Mouse (Mus musculus): ENCODE results near the gene Memo1. TPM values are rescaled to one million over a fixed set of nuclear protein-coding genes. Genes with fewer than 3 reads are reported as not detected.
"Not testable (repeated sequence)": the region's sequence is repeated elsewhere in the genome, so short reads cannot be mapped to it uniquely, and the experiment has no call there.

Gene Memo1
- polyA plus RNA-seq, 1 experiment from 2014 or later, result 108 TPM

GRCm38 (mm10) chr17:74240322-74240721 is 55.0 kb downstream of the Memo1 start:
- no peak overlapping the region for H3K4me3 ChIP-seq (replicated peaks)
- ATAC-seq (ENCODE audit: low read depth) (peak; percentile 78), DNase-seq (no peak)
- H3K36me3 ChIP-seq, result peaks cover 43% of the 10 kb centered on the region
- H3K4me1 ChIP-seq (replicated peaks), result peaks cover 13% of the 10 kb centered on the region
- H3K27me3 ChIP-seq, result no peaks in the 10 kb centered on the region
- no peak overlapping the region for H3K9ac ChIP-seq
- H3K27ac ChIP-seq, result no peak overlapping the region; the same call in 1 of the 2 replicates
- H3K4me2 ChIP-seq, result no peak overlapping the region
- 77% methylated on average over 1 of the region's 1 CpGs for WGBS (ENCODE audit: insufficient replicate concordance)
- no peaks in the 10 kb centered on the region for H3K9me3 ChIP-seq (replicated peaks)

- Histone ChIP-seq H3K4me1 (replicated peaks) (no peaks in the 10 kb centered on the region), H3K27me3 (no peaks in the 10 kb centered on the region), H3K9me3 (replicated peaks) (no peaks in the 10 kb centered on the region), H3K9ac (no peak overlapping the region), H3K27ac (no peak overlapping the region), H3K4me3 (replicated peaks) (no peak overlapping the region), H3K4me2 (no peak overlapping the region), H3K36me3 (peaks cover 39% of the 10 kb centered on the region)
- WGBS (ENCODE audit: insufficient replicate concordance), result 81% methylated on average over 3 of the region's 3 CpGs
- no peak for DNase-seq
- no peak for ATAC-seq (ENCODE audit: low read depth)
These were observed 67.1 kb downstream of the Memo1 start for GRCm38 (mm10) chr17:74228131-74228759.

GRCm38 (mm10) chr17:74217304-74217703 is 78.0 kb downstream of the Memo1 start:
- Histone ChIP-seq H3K9me3 (replicated peaks) (no peaks in the 10 kb centered on the region), H3K4me3 (replicated peaks) (no peak overlapping the region), H3K9ac (no peak overlapping the region), H3K36me3 (peaks cover 30% of the 10 kb centered on the region), H3K27me3 (no peaks in the 10 kb centered on the region), H3K27ac (no peak overlapping the region), H3K4me2 (no peak overlapping the region), H3K4me1 (replicated peaks) (0 out of 2 replicates have a peak, but pooled peaks cover 3% of the 10 kb centered on the region)
- WGBS (ENCODE audit: insufficient replicate concordance), result 71% methylated on average over 2 of the region's 2 CpGs
- no peak for DNase-seq
- no peak for ATAC-seq (ENCODE audit: low read depth)

GRCm38 (mm10) chr17:74212831-74213524 is 82.3 kb downstream of the Memo1 start:
- whole genome bisulfite sequencing (ENCODE audit: insufficient replicate concordance), result 88% methylated on average over 16 of the region's 16 CpGs
- H3K4me2 ChIP-seq; H3K27me3 ChIP-seq; DNase-seq; H3K4me1 ChIP-seq (replicated peaks); ATAC-seq (ENCODE audit: low read depth); H3K9me3 ChIP-seq (replicated peaks); H3K27ac ChIP-seq; H3K4me3 ChIP-seq (replicated peaks); H3K9ac ChIP-seq: not testable (repeated sequence)
- H3K36me3 ChIP-seq, result peaks cover 40% of the 10 kb centered on the region

GRCm38 (mm10) chr17:74209143-74209908 is 86.0 kb downstream of the Memo1 start:
- no peak overlapping the region for H3K27ac ChIP-seq
- no peak overlapping the region for H3K4me3 ChIP-seq (replicated peaks)
- 72% methylated on average over 5 of the region's 5 CpGs for WGBS (ENCODE audit: insufficient replicate concordance)
- DNase-seq (no peak), ATAC-seq (ENCODE audit: low read depth) (no peak)
- H3K9me3 ChIP-seq (replicated peaks), result no peaks in the 10 kb centered on the region
- no peaks in the 10 kb centered on the region for H3K4me1 ChIP-seq (replicated peaks)
- no peaks in the 10 kb centered on the region for H3K27me3 ChIP-seq
- no peak overlapping the region for H3K4me2 ChIP-seq
- no peak overlapping the region for H3K9ac ChIP-seq
- H3K36me3 ChIP-seq, result peaks cover 42% of the 10 kb centered on the region

GRCm38 (mm10) chr17:74195943-74196342 is 99.4 kb downstream of the Memo1 start:
- no peak overlapping the region for H3K4me3 ChIP-seq (replicated peaks)
- ATAC-seq (ENCODE audit: low read depth) (no peak), DNase-seq (no peak)
- 36% methylated on average over 2 of the region's 2 CpGs for WGBS (ENCODE audit: insufficient replicate concordance)
- H3K4me2 ChIP-seq, result no peak overlapping the region
- H3K9me3 ChIP-seq (replicated peaks), result no peaks in the 10 kb centered on the region
- no peak overlapping the region for H3K9ac ChIP-seq
- no peak overlapping the region for H3K27ac ChIP-seq
- H3K27me3 ChIP-seq, result no peaks in the 10 kb centered on the region
- no peaks in the 10 kb centered on the region for H3K4me1 ChIP-seq (replicated peaks)
- peaks cover 16% of the 10 kb centered on the region for H3K36me3 ChIP-seq

GRCm38 (mm10) chr17:74194755-74195154 is 100.6 kb downstream of the Memo1 start:
- H3K9me3 ChIP-seq (replicated peaks), result no peaks in the 10 kb centered on the region
- no peak for ATAC-seq (ENCODE audit: low read depth)

GRCm38 (mm10) chr17:74193463-74193862 is 101.9 kb downstream of the Memo1 start:
- H3K9ac ChIP-seq, result no peak overlapping the region
- H3K36me3 ChIP-seq, result peaks cover 21% of the 10 kb centered on the region
- no peaks in the 10 kb centered on the region for H3K9me3 ChIP-seq (replicated peaks)
- 67% methylated on average over 1 of the region's 1 CpGs for WGBS (ENCODE audit: insufficient replicate concordance)
- DNase-seq (no peak), ATAC-seq (ENCODE audit: low read depth) (no peak)
- H3K4me3 ChIP-seq (replicated peaks), result no peak overlapping the region
- no peak overlapping the region for H3K4me2 ChIP-seq
- no peaks in the 10 kb centered on the region for H3K4me1 ChIP-seq (replicated peaks)
- H3K27ac ChIP-seq, result no peak overlapping the region
- no peaks in the 10 kb centered on the region for H3K27me3 ChIP-seq

More at GRCm38 (mm10) chr17:74194755-74195154, 100.6 kb downstream of the Memo1 start:
- DNase-seq, result no peak
- H3K4me3 ChIP-seq (replicated peaks), result no peak overlapping the region
- 90% methylated on average over 9 of the region's 9 CpGs for WGBS (ENCODE audit: insufficient replicate concordance)
- H3K9ac ChIP-seq, result no peak overlapping the region
- H3K4me2 ChIP-seq, result no peak overlapping the region
- peaks cover 19% of the 10 kb centered on the region for H3K36me3 ChIP-seq
- H3K27me3 ChIP-seq, result no peaks in the 10 kb centered on the region
- H3K4me1 ChIP-seq (replicated peaks), result no peaks in the 10 kb centered on the region
- H3K27ac ChIP-seq, result no peak overlapping the region

GRCm38 (mm10) chr17:74191446-74191845 is 103.9 kb downstream of the Memo1 start:
- DNase-seq (no peak), ATAC-seq (ENCODE audit: low read depth) (no peak)
- no peaks in the 10 kb centered on the region for H3K27me3 ChIP-seq
- peaks cover 14% of the 10 kb centered on the region for H3K36me3 ChIP-seq
- no peak overlapping the region for H3K4me3 ChIP-seq (replicated peaks)
- no peak overlapping the region for H3K27ac ChIP-seq
- no peaks in the 10 kb centered on the region for H3K4me1 ChIP-seq (replicated peaks)
- no peak overlapping the region for H3K4me2 ChIP-seq
- WGBS (ENCODE audit: insufficient replicate concordance), result 85% methylated on average over 5 of the region's 5 CpGs
- H3K9me3 ChIP-seq (replicated peaks), result no peaks in the 10 kb centered on the region
- no peak overlapping the region for H3K9ac ChIP-seq

GRCm38 (mm10) chr17:74186197-74186596 is 109.1 kb downstream of the Memo1 start:
- Histone ChIP-seq H3K4me3 (replicated peaks) (no peak overlapping the region), H3K27me3 (no peaks in the 10 kb centered on the region), H3K36me3 (peaks cover 12% of the 10 kb centered on the region), H3K9me3 (replicated peaks) (no peaks in the 10 kb centered on the region), H3K4me2 (no peak overlapping the region), H3K9ac (no peak overlapping the region), H3K27ac (no peak overlapping the region), H3K4me1 (replicated peaks) (no peaks in the 10 kb centered on the region; the same call in 1 of the 2 replicates)
- no peak for ATAC-seq (ENCODE audit: low read depth)
- no peak for DNase-seq
- 57% methylated on average over 5 of the region's 5 CpGs for WGBS (ENCODE audit: insufficient replicate concordance)

- ATAC-seq (ENCODE audit: low read depth) (no peak), DNase-seq (no peak)
- no peak overlapping the region for H3K4me2 ChIP-seq
- no peak overlapping the region for H3K27ac ChIP-seq
- no peaks in the 10 kb centered on the region for H3K27me3 ChIP-seq
- 58% methylated on average over 1 of the region's 1 CpGs for WGBS (ENCODE audit: insufficient replicate concordance)
- H3K9me3 ChIP-seq (replicated peaks), result no peaks in the 10 kb centered on the region
- H3K9ac ChIP-seq, result no peak overlapping the region
- H3K36me3 ChIP-seq, result peaks cover 4% of the 10 kb centered on the region; the same call in 1 of the 2 replicates
- H3K4me3 ChIP-seq (replicated peaks), result no peak overlapping the region
- H3K4me1 ChIP-seq (replicated peaks), result no peaks in the 10 kb centered on the region; the same call in none of the 2 replicates
These were observed 110.6 kb downstream of the Memo1 start for GRCm38 (mm10) chr17:74184739-74185138.

All from liver, embryonic 13.5 days (tissue).